Mouse (Mus musculus) testis, adult 2 months (tissue): Measurements from ENCODE around the gene Bpifb3.

ENCODE experiments used
- CTCF ChIP-seq: fragments of 200-500 bp; IDR thresholded peaks from 2 replicates; pipeline ENCODE4 v1.5.1; 2012; ENCODE audit warnings: low read depth, mild to moderate bottlenecking, inconsistent platforms, low read length, moderate library complexity; ENCODE audit not compliant: control insufficient read depth, insufficient read depth, insufficient replicate concordance
- POLR2A ChIP-seq: fragments of 200-500 bp; IDR thresholded peaks from 2 replicates; pipeline ENCODE4 v1.6.1; 2012; ENCODE audit warnings: low read depth, mild to moderate bottlenecking, inconsistent platforms, low read length, moderate library complexity; ENCODE audit not compliant: control insufficient read depth

- no peak for TF ChIP-seq CTCF
- TF ChIP-seq POLR2A, result no peak
These were observed 45.3 kb downstream of the Bpifb3 start for GRCm38 (mm10) chr2:153963334-153963733.
